Mouse (Mus musculus): Measurements from ENCODE around the gene Orm2.

Orm2 gene

DNA sequence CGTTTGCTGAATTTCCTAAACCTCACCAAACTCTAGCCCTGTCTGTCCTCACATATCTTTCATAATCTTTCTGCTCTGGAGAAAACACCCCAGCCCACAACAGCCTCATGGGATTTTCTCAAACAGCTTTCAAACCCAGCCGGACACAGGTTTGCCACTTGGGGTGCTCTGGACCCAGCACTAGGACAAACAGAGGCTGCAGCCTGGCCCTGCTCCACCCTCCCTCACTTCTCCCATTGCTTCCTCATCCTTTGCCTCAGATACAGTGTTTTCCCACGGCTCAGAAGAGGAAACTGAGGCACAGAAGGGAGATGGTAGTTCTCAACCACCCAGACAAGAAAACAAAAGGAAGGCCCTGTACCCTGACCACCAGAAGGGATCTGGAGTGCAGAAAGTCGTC lies 43.4 kb downstream of the Orm2 start:
- no peak for DNase-seq (ENCODE audit: low read depth)

DNA sequence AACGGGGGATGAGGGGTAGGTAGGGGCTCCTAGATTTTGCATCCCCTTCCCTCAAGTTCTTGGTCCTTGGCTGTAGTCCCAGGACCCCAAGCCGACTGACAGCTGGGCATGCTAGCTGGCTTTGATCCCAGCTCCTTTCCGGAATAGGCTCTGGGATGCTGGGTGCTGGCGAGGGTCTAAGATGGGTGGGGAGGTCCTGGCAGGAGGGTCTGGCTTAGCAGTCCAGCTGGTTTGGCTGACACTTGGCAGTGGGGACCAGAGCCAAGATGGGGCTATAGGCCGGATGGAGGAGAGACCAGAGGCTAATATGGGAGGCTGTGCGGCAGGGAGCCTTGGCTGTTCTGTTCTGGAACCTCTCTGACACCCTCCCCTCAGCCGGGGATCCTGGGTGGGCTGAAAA lies 46.0 kb downstream of the Orm2 start:
- no peak for DNase-seq (ENCODE audit: low read depth)

DNA sequence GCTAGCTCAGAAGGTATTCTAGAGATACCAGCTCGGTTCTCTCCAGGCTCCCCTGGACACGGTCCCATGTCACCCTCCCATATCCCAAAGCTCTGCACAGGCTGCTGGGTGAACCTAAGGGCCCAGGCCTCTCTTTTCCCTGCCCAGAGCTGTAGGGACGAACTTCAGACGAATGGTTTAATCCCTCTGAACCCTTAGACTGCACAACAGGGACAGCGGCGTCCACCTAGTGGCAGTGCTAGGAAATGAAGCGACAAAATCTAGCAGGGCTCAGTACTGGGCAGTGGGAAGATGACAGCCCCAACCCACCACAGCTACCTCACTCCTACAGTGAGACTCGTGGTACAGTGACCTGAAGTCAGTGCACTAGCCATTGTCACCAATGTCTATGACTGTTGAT lies 46.4 kb downstream of the Orm2 start:
- DNase-seq (ENCODE audit: low read depth): peak; percentile 52

DNA sequence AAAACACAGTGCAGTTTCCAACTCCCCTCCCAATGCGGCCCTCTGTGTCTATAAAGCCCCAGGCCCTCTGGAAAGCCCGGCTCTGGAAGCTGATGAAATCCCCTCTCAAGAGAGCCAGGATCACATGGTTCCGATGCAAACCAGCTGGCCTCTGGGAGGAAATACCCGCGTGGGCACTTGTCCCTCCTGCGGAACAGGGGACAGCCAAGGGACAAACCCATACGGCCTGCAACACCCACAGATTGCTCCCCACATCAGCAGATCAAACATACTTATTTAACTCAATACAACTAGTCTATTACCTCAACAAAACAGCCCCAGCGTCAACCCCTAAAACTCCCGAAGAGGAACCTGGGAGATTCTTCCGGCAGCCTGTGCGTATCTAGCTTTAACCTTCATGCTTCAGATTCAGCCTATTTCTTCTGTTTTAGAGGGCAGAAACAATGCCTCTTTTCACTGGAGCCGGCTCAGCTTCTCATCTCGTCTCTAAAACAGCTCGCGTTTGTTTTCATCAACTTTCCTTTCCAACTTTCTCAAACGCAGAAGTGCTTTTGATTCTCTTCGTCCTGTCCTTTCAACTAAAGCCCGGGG lies 47.2 kb downstream of the Orm2 start:
- no peak for DNase-seq (ENCODE audit: low read depth)

DNA sequence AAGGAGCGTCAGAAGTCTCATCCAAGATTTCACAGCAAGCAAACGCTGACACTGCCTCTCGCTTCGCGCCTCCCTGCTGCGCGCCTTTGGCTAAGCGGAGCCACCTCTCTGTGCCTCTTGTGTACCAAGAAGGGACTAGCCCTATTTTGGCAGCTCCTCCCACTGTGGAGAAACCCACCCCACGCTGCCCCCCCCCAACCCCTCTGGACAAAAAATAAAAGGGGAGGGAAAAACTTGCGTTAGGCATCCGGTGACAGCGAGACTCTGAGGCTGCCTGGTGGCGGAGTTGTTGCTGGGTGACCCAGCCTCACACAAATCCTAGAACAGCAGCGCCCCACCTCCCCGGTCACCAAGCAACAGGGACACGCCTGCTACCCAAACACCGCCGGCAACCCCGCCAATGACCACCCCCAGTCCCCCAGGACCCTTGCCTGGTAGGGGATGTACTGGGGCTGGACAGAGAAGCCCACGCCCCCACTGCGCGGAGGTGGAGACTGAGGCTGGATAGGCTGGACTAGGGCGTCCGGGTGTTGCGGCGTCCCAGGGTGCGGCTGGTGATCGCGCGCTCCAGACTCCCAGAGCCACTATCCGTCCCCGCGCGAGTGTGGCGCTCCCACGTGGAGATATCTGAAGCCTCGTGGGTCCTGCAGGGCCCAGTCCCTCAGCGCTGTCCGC lies 47.8 kb downstream of the Orm2 start:
- DNase-seq (ENCODE audit: low read depth): no peak

DNA sequence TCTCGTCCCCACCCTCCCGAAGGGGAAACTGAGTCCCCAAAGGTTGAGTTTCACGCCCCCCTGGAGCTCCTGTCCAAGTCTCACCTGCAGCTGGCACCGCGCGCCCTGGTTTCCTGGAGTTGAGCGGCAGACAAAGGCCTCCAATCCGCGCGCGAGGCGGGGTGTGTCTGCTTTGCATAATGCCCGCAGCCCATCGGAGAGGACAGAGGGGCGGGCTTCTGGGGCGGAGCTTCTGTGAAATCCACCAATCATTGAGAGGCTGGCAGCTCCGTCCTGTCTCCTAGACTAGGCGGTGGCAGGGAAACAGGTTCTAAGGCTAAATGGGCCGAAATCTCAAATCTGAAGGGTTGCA lies 48.3 kb downstream of the Orm2 start:
- peak; percentile 90 for DNase-seq (ENCODE audit: low read depth)

DNA sequence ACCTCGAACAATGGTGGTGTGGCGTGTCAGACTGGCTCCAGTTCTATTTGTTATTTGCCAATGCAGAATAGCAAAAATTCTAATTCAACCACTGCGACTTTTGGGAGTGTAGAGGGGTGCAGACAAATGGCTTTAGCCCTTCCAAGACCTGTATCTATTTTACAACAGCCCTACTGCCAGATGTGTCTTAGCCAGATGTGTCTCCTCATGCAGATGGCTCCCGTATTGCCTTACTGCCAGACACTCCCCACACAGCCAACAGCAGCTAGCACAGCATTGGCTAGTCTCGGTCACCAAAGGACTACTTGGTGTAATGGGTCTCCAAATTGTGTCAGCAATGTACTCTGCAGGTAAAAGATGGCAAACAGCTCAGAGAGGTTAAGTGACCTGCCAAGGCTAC lies 49.0 kb downstream of the Orm2 start:
- DNase-seq (ENCODE audit: low read depth): no peak

DNA sequence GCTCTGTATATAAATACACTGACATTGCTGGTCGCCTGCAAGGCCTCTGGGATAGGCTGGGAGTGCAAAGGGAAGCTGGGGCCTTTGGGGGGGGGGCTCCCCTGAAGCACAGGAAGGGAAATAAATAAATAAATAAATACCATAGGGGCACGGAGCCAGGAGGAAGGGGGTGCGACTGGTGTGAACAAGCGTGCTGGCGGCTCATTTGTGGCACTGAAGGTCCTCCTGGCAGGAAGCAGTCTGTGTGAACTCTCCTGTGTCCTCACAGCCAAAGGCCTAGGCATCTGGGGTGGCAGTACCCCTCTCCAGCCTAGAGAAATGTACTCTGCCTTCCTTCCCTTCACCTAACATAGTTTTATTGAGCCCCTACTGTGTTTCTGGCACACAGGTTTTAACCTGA lies 52.7 kb downstream of the Orm2 start:
- DNase-seq (ENCODE audit: low read depth): no peak
